Mouse (Mus musculus): ENCODE data around the gene Ndufaf2. TPM values are rescaled to one million over a fixed set of nuclear protein-coding genes. Genes with fewer than 3 reads are reported as not detected.

Gene Ndufaf2
- polyA plus RNA-seq, 1 experiment from 2014 or later: 65.2 TPM

- no peak overlapping the region for H3K4me2 ChIP-seq (ENCODE audit: low read depth, low read length)
- H3K27ac ChIP-seq (replicated peaks; ENCODE audit: low read depth, low read length): no peak overlapping the region
- DNase-seq (ENCODE audit: low spot score) (no peak), ATAC-seq (ENCODE audit: low read depth) (no peak)
- H3K9ac ChIP-seq (ENCODE audit: low read depth, low read length): no peak overlapping the region
- WGBS: 92% methylated on average over 5 of the region's 5 CpGs
- H3K27me3 ChIP-seq (replicated peaks; ENCODE audit: control insufficient read depth, insufficient read depth, low read length): no peaks in the 10 kb centered on the region
- H3K9me3 ChIP-seq (ENCODE audit: control insufficient read depth, low read length): no peaks in the 10 kb centered on the region
- no peak overlapping the region for H3K4me3 ChIP-seq (ENCODE audit: low read depth, low read length)
- H3K36me3 ChIP-seq (ENCODE audit: control insufficient read depth, insufficient read depth, low read length): no peaks in the 10 kb centered on the region
- H3K4me1 ChIP-seq (ENCODE audit: control insufficient read depth, insufficient read depth, low read length): no peaks in the 10 kb centered on the region
Measured at GRCm38 (mm10) chr13:108130737-108131136, 27.7 kb downstream of the Ndufaf2 start.

DNA sequence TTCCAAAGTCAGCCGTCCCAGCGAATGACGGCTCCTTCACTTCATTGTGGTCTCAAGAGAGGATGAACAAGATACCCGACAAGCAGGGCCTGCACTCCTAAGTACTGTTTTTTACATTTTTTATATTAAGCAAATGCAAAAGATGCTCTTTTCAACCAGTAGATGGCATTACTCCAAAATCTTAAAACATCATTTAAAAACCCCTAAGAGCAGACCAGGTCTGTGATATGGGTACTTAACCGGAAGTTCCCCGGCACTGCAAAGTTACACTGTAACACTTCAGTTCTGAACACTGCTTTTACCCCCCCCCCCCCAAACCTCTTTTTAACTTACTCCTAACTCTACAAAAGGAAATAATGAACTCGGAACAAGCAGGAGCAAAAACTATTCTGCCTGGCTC is 29.4 kb downstream of the Ndufaf2 start:
- peak; percentile 13 for DNase-seq (ENCODE audit: low spot score)
- Histone ChIP-seq H3K4me3 (ENCODE audit: low read depth, low read length) (no peak overlapping the region), H3K27me3 (replicated peaks; ENCODE audit: control insufficient read depth, insufficient read depth, low read length) (no peaks in the 10 kb centered on the region), H3K36me3 (ENCODE audit: control insufficient read depth, insufficient read depth, low read length) (no peaks in the 10 kb centered on the region), H3K9ac (ENCODE audit: low read depth, low read length) (no peak overlapping the region), H3K4me1 (ENCODE audit: control insufficient read depth, insufficient read depth, low read length) (no peaks in the 10 kb centered on the region), H3K27ac (replicated peaks; ENCODE audit: low read depth, low read length) (no peak overlapping the region), H3K9me3 (ENCODE audit: control insufficient read depth, low read length) (no peaks in the 10 kb centered on the region), H3K4me2 (ENCODE audit: low read depth, low read length) (no peak overlapping the region)
- 46% methylated on average over 7 of the region's 7 CpGs for WGBS
- ATAC-seq (ENCODE audit: low read depth): no peak

DNA sequence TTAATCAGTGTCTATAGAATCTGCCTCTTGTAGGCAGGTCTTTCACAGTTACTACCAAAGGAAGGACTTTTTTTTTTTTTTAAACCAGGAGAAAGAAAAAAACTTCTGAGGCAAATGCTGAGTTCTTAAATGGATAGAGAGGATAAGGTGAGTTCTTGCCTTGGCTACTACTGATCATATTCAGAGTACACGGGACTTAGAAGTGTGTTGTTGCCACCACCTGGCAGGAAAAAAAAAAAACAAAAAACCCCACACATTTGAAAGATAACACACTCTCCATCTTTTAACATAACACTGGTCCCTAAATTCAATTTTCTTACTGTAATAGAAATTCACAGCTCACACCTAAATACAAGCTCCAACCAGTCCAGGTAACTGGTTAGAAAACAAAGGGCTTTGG is 30.5 kb downstream of the Ndufaf2 start:
- Histone ChIP-seq H3K27ac (replicated peaks; ENCODE audit: low read depth, low read length) (no peak overlapping the region), H3K4me1 (ENCODE audit: control insufficient read depth, insufficient read depth, low read length) (no peaks in the 10 kb centered on the region), H3K4me3 (ENCODE audit: low read depth, low read length) (no peak overlapping the region), H3K36me3 (ENCODE audit: control insufficient read depth, insufficient read depth, low read length) (no peaks in the 10 kb centered on the region), H3K9me3 (ENCODE audit: control insufficient read depth, low read length) (no peaks in the 10 kb centered on the region), H3K9ac (ENCODE audit: low read depth, low read length) (no peak overlapping the region), H3K27me3 (replicated peaks; ENCODE audit: control insufficient read depth, insufficient read depth, low read length) (no peaks in the 10 kb centered on the region), H3K4me2 (ENCODE audit: low read depth, low read length) (no peak overlapping the region)
- ATAC-seq (ENCODE audit: low read depth) (no peak), DNase-seq (ENCODE audit: low spot score) (no peak)
- 59% methylated on average over 1 of the region's 1 CpGs for WGBS

DNA sequence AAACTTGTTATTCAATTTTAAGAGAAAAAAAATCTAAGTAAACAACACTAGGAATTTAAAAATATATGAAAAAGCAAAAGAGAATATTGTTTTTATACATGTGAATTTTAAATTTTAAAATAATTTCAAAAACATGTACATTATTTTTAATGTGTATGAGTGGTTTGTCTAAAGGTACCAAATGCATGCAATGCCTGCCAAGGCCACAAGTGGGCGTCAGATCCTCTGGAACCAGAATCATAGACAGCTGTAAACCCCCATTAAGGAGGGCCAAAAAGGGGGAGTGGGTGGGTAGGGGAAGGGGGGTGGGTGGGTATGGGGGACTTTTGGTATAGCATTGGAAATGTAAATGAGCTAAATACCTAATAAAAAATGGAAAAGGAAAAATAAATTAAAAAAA is 31.3 kb downstream of the Ndufaf2 start:
- Histone ChIP-seq H3K4me2 (ENCODE audit: low read depth, low read length) (no peak overlapping the region), H3K36me3 (ENCODE audit: control insufficient read depth, insufficient read depth, low read length) (no peaks in the 10 kb centered on the region), H3K9me3 (ENCODE audit: control insufficient read depth, low read length) (no peaks in the 10 kb centered on the region), H3K9ac (ENCODE audit: low read depth, low read length) (no peak overlapping the region), H3K27ac (replicated peaks; ENCODE audit: low read depth, low read length) (no peak overlapping the region), H3K4me1 (ENCODE audit: control insufficient read depth, insufficient read depth, low read length) (no peaks in the 10 kb centered on the region), H3K4me3 (ENCODE audit: low read depth, low read length) (no peak overlapping the region), H3K27me3 (replicated peaks; ENCODE audit: control insufficient read depth, insufficient read depth, low read length) (no peaks in the 10 kb centered on the region)
- DNase-seq (ENCODE audit: low spot score) (peak; percentile 30), ATAC-seq (ENCODE audit: low read depth) (no peak)
- 9% methylated on average over 1 of the region's 1 CpGs for WGBS

GRCm38 (mm10) chr13:108126246-108126645 is 32.2 kb downstream of the Ndufaf2 start:
- no peaks in the 10 kb centered on the region for H3K36me3 ChIP-seq (ENCODE audit: control insufficient read depth, insufficient read depth, low read length)
- no peak overlapping the region for H3K4me2 ChIP-seq (ENCODE audit: low read depth, low read length)
- no peak overlapping the region for H3K4me3 ChIP-seq (ENCODE audit: low read depth, low read length)
- WGBS: 93% methylated on average over 2 of the region's 2 CpGs
- H3K9ac ChIP-seq (ENCODE audit: low read depth, low read length): no peak overlapping the region
- no peaks in the 10 kb centered on the region for H3K9me3 ChIP-seq (ENCODE audit: control insufficient read depth, low read length)
- no peak overlapping the region for H3K27ac ChIP-seq (replicated peaks; ENCODE audit: low read depth, low read length)
- ATAC-seq (ENCODE audit: low read depth) (no peak), DNase-seq (ENCODE audit: low spot score) (no peak)
- H3K4me1 ChIP-seq (ENCODE audit: control insufficient read depth, insufficient read depth, low read length): no peaks in the 10 kb centered on the region
- H3K27me3 ChIP-seq (replicated peaks; ENCODE audit: control insufficient read depth, insufficient read depth, low read length): no peaks in the 10 kb centered on the region

DNA sequence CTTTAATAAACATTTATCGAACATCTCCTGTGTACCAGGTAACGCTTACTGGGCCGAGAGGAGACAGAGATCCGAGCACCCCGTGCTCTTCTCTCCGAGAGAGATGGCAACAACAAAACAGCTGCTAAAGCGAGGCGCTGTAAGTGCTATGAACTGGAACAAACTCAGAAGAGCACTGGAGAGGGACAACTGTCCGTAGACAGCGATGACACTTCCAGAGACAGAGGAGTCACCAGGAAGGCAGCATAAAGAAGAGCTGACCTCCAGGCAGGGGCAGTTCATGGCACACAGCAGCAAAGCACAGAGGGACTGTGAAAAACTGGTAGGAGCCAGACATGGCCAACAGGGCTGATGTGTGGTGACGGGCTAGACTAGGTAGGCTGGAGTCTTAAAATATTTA is 34.3 kb downstream of the Ndufaf2 start:
- Histone ChIP-seq H3K27ac (replicated peaks; ENCODE audit: low read depth, low read length) (no peak overlapping the region), H3K9ac (ENCODE audit: low read depth, low read length) (no peak overlapping the region), H3K9me3 (ENCODE audit: control insufficient read depth, low read length) (no peaks in the 10 kb centered on the region), H3K4me3 (ENCODE audit: low read depth, low read length) (no peak overlapping the region), H3K27me3 (replicated peaks; ENCODE audit: control insufficient read depth, insufficient read depth, low read length) (no peaks in the 10 kb centered on the region), H3K4me1 (ENCODE audit: control insufficient read depth, insufficient read depth, low read length) (no peaks in the 10 kb centered on the region), H3K4me2 (ENCODE audit: low read depth, low read length) (no peak overlapping the region), H3K36me3 (ENCODE audit: control insufficient read depth, insufficient read depth, low read length) (no peaks in the 10 kb centered on the region)
- DNase-seq (ENCODE audit: low spot score) (no peak), ATAC-seq (ENCODE audit: low read depth) (no peak)
- 80% methylated on average over 11 of the region's 11 CpGs for WGBS

GRCm38 (mm10) chr13:108123109-108123723 is 35.2 kb downstream of the Ndufaf2 start:
- 34% methylated on average over 15 of the region's 15 CpGs for WGBS

GRCm38 (mm10) chr13:108119411-108120310 is 38.8 kb downstream of the Ndufaf2 start:
- Histone ChIP-seq H3K9me3 (ENCODE audit: control insufficient read depth, low read length) (no peaks in the 10 kb centered on the region), H3K9ac (ENCODE audit: low read depth, low read length) (no peak overlapping the region), H3K4me1 (ENCODE audit: control insufficient read depth, insufficient read depth, low read length) (no peaks in the 10 kb centered on the region), H3K4me3 (ENCODE audit: low read depth, low read length) (no peak overlapping the region), H3K4me2 (ENCODE audit: low read depth, low read length) (no peak overlapping the region), H3K27me3 (replicated peaks; ENCODE audit: control insufficient read depth, insufficient read depth, low read length) (no peaks in the 10 kb centered on the region), H3K27ac (replicated peaks; ENCODE audit: low read depth, low read length) (no peak overlapping the region), H3K36me3 (ENCODE audit: control insufficient read depth, insufficient read depth, low read length) (no peaks in the 10 kb centered on the region)
- ATAC-seq (ENCODE audit: low read depth) (no peak), DNase-seq (ENCODE audit: low spot score) (no peak)
- WGBS: 85% methylated on average over 9 of the region's 9 CpGs

More at GRCm38 (mm10) chr13:108123109-108123723, 35.2 kb downstream of the Ndufaf2 start:
- Histone ChIP-seq H3K36me3 (ENCODE audit: control insufficient read depth, insufficient read depth, low read length) (no peaks in the 10 kb centered on the region), H3K4me3 (ENCODE audit: low read depth, low read length) (no peak overlapping the region), H3K27ac (replicated peaks; ENCODE audit: low read depth, low read length) (no peak overlapping the region), H3K4me1 (ENCODE audit: control insufficient read depth, insufficient read depth, low read length) (no peaks in the 10 kb centered on the region), H3K4me2 (ENCODE audit: low read depth, low read length) (peak overlapping the region; percentile 28), H3K27me3 (replicated peaks; ENCODE audit: control insufficient read depth, insufficient read depth, low read length) (no peaks in the 10 kb centered on the region), H3K9me3 (ENCODE audit: control insufficient read depth, low read length) (no peaks in the 10 kb centered on the region), H3K9ac (ENCODE audit: low read depth, low read length) (no peak overlapping the region)
- DNase-seq (ENCODE audit: low spot score) (peak; percentile 14), ATAC-seq (ENCODE audit: low read depth) (no peak)

Measured in embryonic facial prominence, embryonic 14.5 days (tissue).